Mouse (Mus musculus) testis, adult 2 months (tissue): ENCODE data around the gene Abca1. TPM values are rescaled to one million over a fixed set of nuclear protein-coding genes. Genes with fewer than 3 reads are reported as not detected.

Experiments used
- H3K27ac ChIP-seq: fragments of 200-500 bp; 2 replicates; pipeline ENCODE4 v1.5.1; 2012; ENCODE audit warnings: low read depth, low read length; ENCODE audit not compliant: control insufficient read depth, insufficient read depth
- H3K27me3 ChIP-seq: fragments of 200-500 bp; 2 replicates; pipeline ENCODE4 v1.6.1; 2012; ENCODE audit warnings: mild to moderate bottlenecking, low read length, moderate library complexity; ENCODE audit not compliant: control insufficient read depth, insufficient read depth
- H3K36me3 ChIP-seq: fragments of 200-500 bp; 2 replicates; pipeline ENCODE4 v1.6.1; 2012; ENCODE audit warnings: mild to moderate bottlenecking, low read length; ENCODE audit not compliant: control insufficient read depth, insufficient read depth
- H3K4me1 ChIP-seq: fragments of 200-500 bp; 2 replicates; pipeline ENCODE4 v1.6.1; 2012; ENCODE audit warnings: low read length; ENCODE audit not compliant: control insufficient read depth, insufficient read depth
- H3K4me3 ChIP-seq: fragments of 200-500 bp; 2 replicates; pipeline ENCODE4 v1.5.1; 2012; ENCODE audit warnings: low read depth, mild to moderate bottlenecking, low read length, moderate library complexity, mixed read lengths; ENCODE audit not compliant: control insufficient read depth
- CTCF ChIP-seq: fragments of 200-500 bp; IDR thresholded peaks from 2 replicates; pipeline ENCODE4 v1.5.1; 2012; ENCODE audit warnings: low read depth, mild to moderate bottlenecking, inconsistent platforms, low read length, moderate library complexity; ENCODE audit not compliant: control insufficient read depth, insufficient read depth, insufficient replicate concordance
- POLR2A ChIP-seq: fragments of 200-500 bp; IDR thresholded peaks from 2 replicates; pipeline ENCODE4 v1.6.1; 2012; ENCODE audit warnings: low read depth, mild to moderate bottlenecking, inconsistent platforms, low read length, moderate library complexity; ENCODE audit not compliant: control insufficient read depth
- polyA plus RNA-seq: library from polyadenylated mRNA; depleted of rRNA; stranded (reverse); fragments of >200 nt; gene quantifications from 2 replicates; pipeline ENCODE4 v1.2.3, GENCODE M21; 2012; rRNA removed

The Abca1 gene
- polyA plus RNA-seq, 1 experiment = 9.8 TPM

DNA sequence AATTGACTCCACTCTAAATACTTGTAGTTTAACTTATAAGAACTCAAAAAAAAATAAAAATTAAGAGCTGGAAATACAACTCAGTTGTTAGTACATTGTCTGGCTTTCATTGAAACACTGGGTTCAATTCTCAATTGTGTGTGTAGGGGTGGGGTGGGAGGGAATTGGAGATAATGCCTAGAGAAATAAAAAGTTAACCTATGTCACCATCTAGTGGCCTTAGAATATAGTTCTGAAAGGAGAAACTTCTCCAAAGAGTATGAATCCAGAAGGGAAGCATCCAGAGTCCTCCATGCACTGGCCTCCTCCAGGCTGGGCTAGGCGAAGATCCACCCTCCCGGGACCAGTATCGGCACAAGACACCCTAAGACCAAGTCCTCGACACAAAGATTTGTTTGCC is 150.5 kb downstream of the Abca1 start:
- TF ChIP-seq POLR2A (no peak), CTCF (no peak)
- peaks cover 5% of the 10 kb centered on the region for H3K4me1 ChIP-seq
- H3K4me3 ChIP-seq = no peak overlapping the region
- H3K27ac ChIP-seq = no peak overlapping the region
- H3K27me3 ChIP-seq = no peaks in the 10 kb centered on the region
- no peaks in the 10 kb centered on the region for H3K36me3 ChIP-seq

DNA sequence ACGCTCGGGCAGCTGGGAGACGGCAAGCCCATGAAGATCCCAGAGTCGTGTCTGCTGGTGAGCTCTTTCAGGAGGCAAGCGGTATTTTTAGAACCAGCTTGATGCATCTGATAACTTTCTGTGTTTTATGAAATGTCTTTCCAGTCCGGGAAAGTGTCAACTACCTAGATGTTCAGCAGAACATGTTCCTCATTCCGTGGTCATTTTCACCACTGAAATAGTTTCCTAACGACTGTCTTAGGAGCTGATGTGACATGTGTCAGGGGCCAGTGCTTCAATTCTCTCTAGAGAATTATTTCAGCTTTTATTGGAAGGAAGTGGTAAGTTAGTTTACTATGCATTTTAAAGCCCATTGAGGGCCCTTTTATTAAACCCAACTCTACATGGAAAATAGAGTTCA is 159.5 kb downstream of the Abca1 start:
- H3K4me1 ChIP-seq = no peaks in the 10 kb centered on the region
- no peak overlapping the region for H3K27ac ChIP-seq
- no peak for TF ChIP-seq POLR2A
- H3K4me3 ChIP-seq = no peak overlapping the region
- H3K27me3 ChIP-seq = no peaks in the 10 kb centered on the region
- no peaks in the 10 kb centered on the region for H3K36me3 ChIP-seq

DNA sequence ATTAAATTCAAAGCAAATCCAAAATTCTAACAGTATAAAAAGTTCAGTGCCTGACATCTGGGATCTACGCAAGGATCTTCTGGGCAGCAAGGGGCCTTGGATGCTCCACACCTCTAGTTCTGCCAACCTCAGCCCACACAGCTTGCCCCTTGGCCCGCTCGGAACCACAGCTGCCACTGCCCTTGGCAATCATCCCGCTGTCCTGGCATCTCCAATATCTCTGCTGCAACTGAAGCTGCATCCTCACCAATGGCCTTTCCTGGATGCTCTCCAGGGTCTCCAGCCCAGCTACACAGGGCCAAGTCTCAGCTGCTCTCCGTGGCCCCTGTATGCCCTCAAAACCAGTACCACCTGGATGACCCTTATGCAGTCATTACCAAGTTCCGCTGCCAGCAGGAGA is 160.2 kb downstream of the Abca1 start:
- Histone ChIP-seq H3K4me1 (no peaks in the 10 kb centered on the region), H3K27ac (no peak overlapping the region), H3K27me3 (no peaks in the 10 kb centered on the region), H3K4me3 (no peak overlapping the region), H3K36me3 (no peaks in the 10 kb centered on the region)
- TF ChIP-seq CTCF (no peak), POLR2A (no peak)

DNA sequence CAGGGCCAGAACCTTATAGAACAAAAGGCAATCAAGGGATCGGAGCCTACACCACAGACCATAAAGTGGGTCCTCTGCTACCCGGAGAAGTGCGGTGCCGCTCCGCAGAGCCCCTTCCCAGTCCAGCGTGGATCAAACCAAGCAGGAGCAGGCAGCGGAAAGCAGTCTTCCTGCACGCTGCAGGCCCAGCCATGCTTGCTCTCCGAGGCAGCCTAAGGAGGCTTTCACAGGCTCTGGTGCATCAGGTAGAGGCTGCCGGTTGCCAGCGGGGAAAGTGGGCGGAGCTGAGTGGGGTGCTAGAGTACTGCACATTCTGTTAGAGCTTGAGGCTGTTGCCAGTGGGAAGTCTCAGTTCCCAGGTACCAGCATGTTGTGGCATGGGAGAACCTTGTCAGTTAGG is 170.4 kb downstream of the Abca1 start, which contains the start of gene Nipsnap3a:
Gene Nipsnap3a, plus strand, starts transcription at position 25 of the 400 bp plus-strand sequence.
- Histone ChIP-seq H3K36me3 (no peaks in the 10 kb centered on the region), H3K4me3 (peak within 1 kb of the TSS; percentile 81), H3K4me1 (peaks cover 4% of the 10 kb centered on the region), H3K27me3 (no peaks in the 10 kb centered on the region), H3K27ac (no peak within 1 kb of the TSS)
- peak; percentile 74; the same call in 1 of the 2 replicates for TF ChIP-seq POLR2A
- no peak for TF ChIP-seq CTCF

DNA sequence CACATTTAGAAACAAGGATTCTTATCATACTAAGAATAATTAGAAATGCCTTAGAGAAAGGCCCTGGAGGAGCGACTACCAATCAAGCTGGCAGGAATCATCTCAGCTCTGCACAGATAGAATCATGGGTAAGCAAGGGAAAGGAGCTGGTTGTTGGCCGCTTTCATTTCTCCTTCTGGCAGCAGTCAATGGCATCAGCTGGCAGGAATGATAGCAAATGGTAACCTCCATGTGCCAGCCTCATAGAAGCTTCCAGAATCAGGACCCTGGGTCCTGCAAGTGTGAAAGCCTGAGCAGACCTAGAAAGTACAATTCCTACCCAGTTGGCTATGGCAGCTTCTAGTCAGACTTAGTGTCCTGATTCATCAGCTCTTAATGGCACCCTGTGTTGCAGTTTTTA is 173.4 kb downstream of the Abca1 start:
- Histone ChIP-seq H3K4me1 (peaks cover 4% of the 10 kb centered on the region), H3K36me3 (no peaks in the 10 kb centered on the region)
- TF ChIP-seq POLR2A (no peak), CTCF (no peak)

DNA sequence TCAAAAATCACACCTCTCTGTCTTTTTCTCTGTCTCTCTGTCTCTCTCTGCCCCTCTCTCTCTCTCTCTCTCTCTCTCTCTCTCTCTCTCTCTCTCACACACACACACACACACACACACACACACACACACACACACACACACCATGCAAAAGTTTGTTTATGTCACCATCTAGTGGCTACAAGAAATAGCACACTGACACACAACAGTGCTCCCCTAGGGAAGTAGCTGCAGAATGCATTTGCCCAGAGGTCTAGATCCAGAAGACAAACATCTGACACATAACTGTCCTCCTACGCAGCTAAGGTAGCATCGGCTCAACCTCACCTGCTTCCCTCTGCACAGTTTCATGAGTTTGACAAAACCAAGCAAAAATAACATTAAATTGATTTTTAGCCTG is 174.5 kb downstream of the Abca1 start:
- Histone ChIP-seq H3K27me3 (no peaks in the 10 kb centered on the region), H3K36me3 (no peaks in the 10 kb centered on the region), H3K4me1 (peaks cover 4% of the 10 kb centered on the region), H3K27ac (no peak overlapping the region), H3K4me3 (no peak overlapping the region)
- no peak for TF ChIP-seq CTCF
- no peak for TF ChIP-seq POLR2A

More for the DNA sequence above, 173.4 kb downstream of the Abca1 start:
- H3K4me3 ChIP-seq = no peak overlapping the region
- H3K27ac ChIP-seq = no peak overlapping the region
- H3K27me3 ChIP-seq = no peaks in the 10 kb centered on the region

Other genes starting within 250 kb of the Abca1 start
- not detected in 2 replicates for gene Olfr272, start 240.7 kb downstream of the Abca1 start, polyA plus RNA-seq
- not detected in 2 replicates for gene Olfr270, start 195.3 kb downstream of the Abca1 start, polyA plus RNA-seq
- gene Nipsnap3a, start 170.6 kb downstream of the Abca1 start, polyA plus RNA-seq = 107 and 121 TPM in 2 replicates
- 5.4 and 6.5 TPM in 2 replicates for gene Nipsnap3b, start 148.0 kb downstream of the Abca1 start, polyA plus RNA-seq